Mouse (Mus musculus): ENCODE data around the gene Ski.

Ski gene

DNA sequence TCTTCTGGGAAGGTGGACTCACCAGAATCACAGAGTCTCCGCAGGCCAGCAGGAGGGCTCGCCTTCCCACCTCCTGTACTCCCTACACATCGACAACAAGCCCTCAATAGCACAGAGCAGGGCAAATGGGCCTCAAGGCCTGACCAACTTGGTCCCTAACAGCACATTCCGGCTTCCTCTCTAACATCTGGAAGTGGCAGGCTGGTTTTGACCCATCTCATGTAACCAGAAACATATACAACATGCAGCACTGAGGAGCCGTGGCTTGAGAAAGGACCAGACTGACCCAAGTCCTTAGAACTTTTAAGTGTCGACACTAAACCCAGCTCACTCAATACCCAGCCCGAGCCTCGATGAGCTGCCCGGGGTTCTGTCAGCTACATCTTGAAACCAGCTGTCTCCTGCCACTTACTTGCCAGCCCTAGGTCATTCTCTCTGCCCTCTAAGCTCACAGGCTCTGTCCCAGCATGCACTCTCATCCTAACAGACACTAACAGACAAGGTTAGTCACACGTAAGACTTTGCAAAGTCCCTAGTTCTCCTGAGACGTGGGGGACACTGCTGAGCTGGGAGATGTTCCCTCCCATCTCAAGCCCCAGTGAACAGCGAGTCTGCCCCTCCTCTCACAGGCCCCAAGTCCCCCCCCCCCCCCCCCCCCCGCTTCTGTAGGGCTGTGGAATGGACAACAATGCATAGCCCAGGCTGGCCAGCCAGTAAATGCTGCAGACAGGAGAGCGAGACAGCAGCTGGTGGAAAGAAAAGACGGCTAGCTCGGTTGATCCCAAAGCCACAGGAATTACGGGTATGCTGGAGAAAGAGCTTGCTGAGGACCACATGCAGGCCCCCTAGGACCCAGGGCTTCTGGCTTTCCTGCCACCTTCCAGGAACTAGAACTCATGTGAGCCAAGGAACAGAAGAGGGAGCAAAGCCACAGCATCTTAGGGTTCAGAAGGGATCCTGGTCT, 48.3 kb downstream of the Ski start:
- DNase-seq: peak; percentile 94

GRCm38 (mm10) chr4:155172909-155173821, 49.2 kb downstream of the Ski start:
- peak; percentile 99 for DNase-seq

- no peak for DNase-seq
Observed at GRCm38 (mm10) chr4:155171961-155172533, 50.3 kb downstream of the Ski start.

GRCm38 (mm10) chr4:155170614-155171212, 51.7 kb downstream of the Ski start:
- DNase-seq: no peak

DNA sequence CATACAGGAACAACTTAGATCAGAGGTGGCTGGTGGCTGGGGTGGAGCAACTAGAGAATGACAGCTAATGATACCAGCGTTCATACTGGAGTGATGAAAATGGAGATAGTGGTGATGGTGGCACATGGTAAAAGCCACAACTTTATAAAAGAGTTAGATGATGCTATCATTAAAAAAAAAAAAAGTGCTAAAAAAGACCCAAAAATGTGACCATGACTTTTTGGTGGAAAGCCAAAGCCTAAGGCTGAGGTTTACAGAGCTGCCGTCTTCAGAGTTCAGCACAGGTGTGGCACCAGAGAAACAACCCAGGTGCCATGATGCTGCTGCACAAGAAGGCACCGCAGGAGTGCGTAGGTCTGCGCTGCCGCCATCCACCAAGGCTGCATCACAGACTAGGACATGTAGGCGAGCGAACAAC, 53.5 kb downstream of the Ski start:
- DNase-seq: no peak

- DNase-seq: no peak
Observed at GRCm38 (mm10) chr4:155165861-155166260, 56.5 kb downstream of the Ski start.

GRCm38 (mm10) chr4:155164550-155164949, 57.8 kb downstream of the Ski start:
- peak; percentile 99 for DNase-seq

DNA sequence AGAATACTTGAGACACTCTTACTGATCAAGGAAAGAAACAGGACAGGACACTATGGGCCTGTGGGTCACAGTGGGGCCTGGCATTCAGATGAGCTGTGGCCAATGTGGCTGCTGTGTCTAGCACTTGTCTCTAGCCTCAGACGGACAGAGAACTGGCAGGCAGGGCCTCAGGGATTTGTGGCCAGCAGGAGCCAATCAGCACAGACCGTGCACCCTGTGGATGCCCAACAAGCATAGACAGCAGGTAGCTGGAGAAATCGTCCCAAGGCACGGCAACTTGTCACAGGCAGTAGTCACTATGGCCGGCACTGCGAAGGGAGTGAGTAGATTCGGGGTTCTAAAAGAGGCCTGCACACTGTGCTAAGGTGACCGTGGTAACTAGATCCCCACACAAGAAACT, 58.7 kb downstream of the Ski start:
- no peak for DNase-seq

- no peak for DNase-seq
Observed at GRCm38 (mm10) chr4:155163320-155163651, 59.1 kb downstream of the Ski start.

DNA sequence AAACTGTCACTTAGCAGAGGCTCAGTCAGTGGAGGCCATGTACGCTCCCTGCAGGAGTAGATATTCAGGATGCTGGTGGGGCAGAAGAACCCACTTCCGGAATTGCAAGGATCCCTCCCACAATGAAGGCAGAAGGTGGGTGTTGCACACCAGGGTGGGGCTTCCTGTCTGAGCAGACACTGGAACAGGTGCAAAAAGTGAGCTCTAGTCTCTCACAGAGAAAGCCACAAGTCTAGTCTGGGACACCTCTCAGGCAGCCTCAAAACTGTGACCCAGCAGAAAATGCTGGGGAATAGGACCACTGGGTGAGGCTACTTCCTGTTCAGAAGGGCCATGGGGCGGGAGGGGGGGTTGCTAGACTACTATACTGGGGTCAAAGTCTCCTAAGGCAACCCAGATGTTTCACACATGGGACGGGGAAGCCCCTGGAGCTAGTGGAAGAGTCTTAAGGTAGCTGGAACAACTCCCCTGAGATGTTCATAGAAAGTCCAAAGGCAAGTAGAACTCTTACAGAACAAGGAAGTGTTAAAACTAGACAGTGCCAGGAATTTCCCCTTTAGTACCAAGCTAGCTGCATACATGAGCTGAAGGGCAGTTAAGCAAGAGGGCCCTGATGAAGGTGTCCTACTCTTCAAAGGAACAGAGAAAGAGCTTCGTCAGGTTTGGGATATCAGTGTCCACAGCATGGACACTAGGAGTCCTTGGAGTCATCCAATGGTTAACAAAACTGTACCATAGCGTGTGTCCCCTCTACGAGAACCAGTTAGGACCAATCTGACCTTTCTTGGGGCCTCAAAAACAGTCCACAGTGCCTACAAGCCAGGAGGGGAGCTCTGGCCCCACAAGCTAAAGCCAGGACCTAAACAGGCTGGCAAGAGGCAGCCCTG, 59.7 kb downstream of the Ski start:
- DNase-seq: peak; percentile 95

DNA sequence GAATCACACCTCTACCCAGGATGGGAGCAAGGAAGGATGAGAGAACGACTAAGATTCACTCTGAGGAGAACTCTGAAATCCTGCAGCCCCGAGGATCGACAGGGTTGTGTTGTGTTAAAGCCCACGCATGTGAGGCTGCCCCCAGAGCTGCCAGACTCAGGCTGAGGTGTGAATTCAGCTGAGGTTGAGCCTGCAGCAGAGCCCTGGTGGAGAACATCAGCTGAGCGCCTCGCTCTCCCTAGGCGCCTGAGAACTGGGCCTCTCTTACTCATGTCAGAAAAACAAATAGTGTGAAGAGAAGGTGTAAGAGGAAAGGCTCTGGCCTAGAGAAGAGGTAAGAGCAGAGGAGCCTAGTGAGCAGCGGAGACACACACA, 63.9 kb downstream of the Ski start:
- no peak for DNase-seq

DNA sequence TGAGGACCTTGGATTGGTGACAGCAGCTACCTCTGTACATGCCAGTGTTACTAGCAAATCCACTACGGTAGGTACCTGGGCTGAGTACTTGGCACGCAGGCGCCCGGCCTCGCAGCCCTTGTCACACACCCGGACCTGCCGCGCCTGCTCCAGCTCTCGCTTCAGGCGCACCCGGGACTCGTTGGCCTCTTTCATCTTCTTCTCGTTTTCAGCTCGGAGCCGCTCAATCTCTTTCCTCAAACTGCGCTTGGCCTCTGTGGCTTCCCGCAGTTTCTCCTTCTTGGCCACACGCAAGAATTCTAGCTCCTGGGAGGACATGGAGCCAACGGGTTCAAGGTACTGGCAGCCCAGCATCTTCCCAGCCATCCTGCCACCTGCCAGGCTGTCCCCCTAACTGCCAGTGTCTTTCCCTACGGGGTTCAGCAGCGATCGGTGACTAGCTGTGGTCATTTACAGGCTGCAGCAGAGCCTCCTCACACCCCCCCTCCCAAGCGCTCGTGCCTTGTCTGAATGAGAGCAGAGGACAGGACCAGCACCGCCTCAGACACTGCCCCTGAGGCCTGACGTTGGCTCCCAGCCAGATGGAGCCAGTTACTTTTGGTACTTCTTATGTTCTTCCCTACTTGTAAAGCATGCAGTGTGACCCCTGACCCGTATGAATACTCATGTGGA, 64.4 kb downstream of the Ski start:
- DNase-seq: no peak

DNA sequence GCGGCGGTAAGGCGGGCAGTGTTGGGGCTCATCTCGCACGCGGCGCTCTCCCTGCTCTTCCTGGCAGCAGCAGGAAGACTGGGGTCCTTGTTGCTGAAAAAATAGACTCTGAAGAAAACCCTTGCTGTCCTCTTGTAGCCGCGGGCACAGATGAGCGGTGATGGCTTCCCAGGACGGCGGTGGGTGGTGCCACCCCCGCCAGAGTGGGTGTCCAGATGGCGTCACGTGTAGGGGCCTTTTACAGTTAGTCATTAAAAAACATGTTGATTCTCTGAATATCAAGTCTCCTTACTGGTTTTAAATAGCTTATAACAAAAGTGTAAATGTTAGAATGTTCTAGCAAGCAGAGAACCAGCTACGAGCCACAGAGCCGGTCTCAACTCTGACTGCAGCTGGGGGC, 65.7 kb downstream of the Ski start:
- DNase-seq: no peak

- peak; percentile 98 for DNase-seq
Observed at GRCm38 (mm10) chr4:155154986-155155385, 67.4 kb downstream of the Ski start.

GRCm38 (mm10) chr4:155153389-155154072, 68.9 kb downstream of the Ski start:
- no peak for DNase-seq

GRCm38 (mm10) chr4:155152476-155152875, 69.9 kb downstream of the Ski start:
- peak; percentile 96 for DNase-seq

GRCm38 (mm10) chr4:155151845-155152244, 70.5 kb downstream of the Ski start:
- DNase-seq: peak; percentile 95

DNA sequence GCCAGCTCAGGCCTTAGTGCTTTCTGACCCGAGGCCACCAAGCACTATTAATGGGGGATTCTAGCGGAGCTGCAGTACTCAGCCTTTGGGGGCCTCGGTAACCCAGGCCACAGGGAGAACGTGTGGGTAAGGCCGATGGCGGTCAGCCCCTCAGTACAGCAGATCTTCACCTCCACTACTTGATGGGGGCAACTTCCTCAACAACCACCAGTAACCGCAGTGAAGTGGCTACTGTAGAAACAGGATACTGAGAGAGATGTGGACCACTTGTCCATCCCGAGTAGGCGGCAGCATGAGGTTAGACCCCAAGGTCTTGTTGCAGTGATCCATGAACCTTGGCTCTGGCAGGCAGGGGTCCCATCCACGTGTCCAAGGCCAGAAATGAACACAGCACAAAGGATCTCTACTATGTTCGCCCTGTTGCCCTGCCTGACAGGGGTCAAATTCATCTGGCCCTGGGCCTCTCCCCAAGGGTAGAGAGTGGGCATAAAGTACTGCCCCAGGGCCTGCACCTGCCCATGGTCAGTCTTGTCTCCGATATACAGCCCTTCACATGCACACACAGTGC, 71.1 kb downstream of the Ski start:
- no peak for DNase-seq

DNA sequence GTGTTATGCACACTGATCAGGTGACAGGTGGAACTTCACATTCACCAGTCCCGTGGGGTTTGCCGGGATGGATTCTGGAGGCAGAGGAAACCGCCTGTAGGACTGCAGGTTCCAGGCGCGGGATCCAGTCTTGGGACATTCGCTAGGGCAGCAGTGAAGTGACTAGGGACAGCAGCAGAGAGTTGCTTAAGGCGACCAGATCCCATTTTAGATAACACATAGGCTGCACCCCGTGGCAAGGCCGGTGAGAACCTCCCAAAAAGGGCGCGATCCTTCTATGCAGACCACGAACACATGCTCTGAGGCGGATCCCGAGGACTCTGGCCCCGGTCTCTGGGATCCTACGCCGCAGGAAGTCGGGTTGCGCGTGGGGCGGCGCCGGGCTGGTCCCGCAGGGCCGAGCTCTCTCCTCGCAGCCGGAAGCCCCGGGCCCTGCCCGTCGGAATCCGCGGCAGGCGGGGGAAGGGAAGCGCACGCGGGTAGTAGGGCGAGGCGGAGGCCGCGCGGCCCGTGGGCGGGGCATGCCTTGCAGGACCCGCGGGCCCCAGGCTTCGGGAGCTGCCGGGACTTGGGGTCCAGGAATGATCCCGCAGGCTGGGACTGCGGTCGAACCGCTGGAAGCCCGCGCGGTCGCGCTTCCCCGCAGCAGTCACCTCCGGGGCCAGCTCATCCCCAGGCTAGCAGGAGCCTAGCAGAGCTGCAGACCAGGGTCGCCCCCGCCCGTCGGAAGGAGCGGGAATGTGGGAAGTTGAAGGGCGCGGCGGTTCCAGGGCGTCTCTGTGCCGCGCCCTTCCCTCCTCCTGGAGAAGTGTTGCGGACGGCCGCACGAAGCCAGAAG, 71.9 kb downstream of the Ski start:
- DNase-seq: peak; percentile 100

DNA sequence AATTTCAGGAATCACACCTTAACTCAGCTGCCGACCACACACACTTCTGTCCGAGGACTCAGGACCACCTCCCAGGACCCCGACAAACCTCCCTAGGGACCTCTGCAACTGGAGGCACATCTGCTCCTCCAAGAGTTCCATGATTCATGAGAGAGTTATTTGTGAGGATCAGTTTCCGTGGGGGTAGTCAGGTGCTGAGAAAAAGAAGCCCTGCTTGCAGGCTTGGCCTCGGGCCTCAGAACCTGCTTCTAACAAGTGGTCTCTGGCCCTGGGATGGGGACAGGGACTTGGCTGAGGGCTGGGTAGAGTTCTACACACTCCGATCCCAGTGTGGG, 72.5 kb downstream of the Ski start:
- no peak for DNase-seq
